Mouse (Mus musculus): Measurements from ENCODE around the gene Gjb2.

DNA sequence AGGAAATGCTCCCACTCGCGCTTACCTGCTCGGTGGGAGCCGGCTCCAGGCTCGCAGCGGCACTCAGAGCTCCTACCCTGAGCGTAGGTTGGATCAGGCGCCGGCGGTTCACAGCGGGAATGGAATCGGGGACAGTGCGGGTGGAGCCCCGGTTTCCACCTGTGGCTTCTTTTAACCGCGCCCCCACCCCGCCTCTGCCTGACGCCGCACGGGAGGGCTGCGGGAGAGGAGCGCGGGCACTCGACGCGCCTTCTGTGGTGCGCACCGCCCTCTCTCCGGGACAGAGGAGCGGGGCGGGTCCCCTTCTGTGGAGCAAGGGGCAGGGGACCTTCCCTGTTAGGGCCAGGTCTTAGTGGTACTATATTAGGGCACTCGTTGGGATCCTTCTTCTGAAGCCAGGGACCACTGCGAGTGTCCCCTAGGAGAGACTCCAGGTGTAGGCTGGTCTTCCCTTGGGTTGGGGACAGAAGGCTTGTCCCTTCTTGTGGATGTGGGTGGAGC, 28.7 kb upstream of the Gjb2 start, which contains the start of gene Gjb6:
- TF ChIP-seq CTCF (IDR thresholded peaks at IDR 0.05; ENCODE audit: low read depth, low read length) (no peak), POLR2A (IDR thresholded peaks at IDR 0.05; ENCODE audit: extremely low read depth, insufficient read depth, low read length) (no peak)
